Mouse (Mus musculus) small intestine, adult 2 months (tissue): ENCODE data around the gene Mpv17l2. TPM values are rescaled to one million over a fixed set of nuclear protein-coding genes. Genes with fewer than 3 reads are reported as not detected.

Experiments
- H3K27ac ChIP-seq: fragments of 200-500 bp; 2 replicates; pipeline ENCODE4 v1.5.1; 2012; ENCODE audit warnings: low read depth, low read length, control low read depth, inconsistent platforms; ENCODE audit not compliant: insufficient read depth
- H3K27me3 ChIP-seq: fragments of 200-500 bp; 2 replicates; pipeline ENCODE4 v1.6.1; 2012; ENCODE audit warnings: mild to moderate bottlenecking, moderate library complexity, low read length, inconsistent platforms; ENCODE audit not compliant: control insufficient read depth, insufficient read depth
- H3K36me3 ChIP-seq: fragments of 200-500 bp; 2 replicates; pipeline ENCODE4 v1.6.1; 2012; ENCODE audit warnings: mild to moderate bottlenecking, low read length, control low read depth, inconsistent platforms; ENCODE audit not compliant: control insufficient read depth, insufficient read depth
- H3K4me1 ChIP-seq: fragments of 200-500 bp; 2 replicates; pipeline ENCODE4 v1.6.1; 2012; ENCODE audit warnings: low read length, inconsistent platforms, mixed read lengths; ENCODE audit not compliant: control insufficient read depth, insufficient read depth, insufficient read length
- H3K4me3 ChIP-seq: fragments of 200-500 bp; 2 replicates; pipeline ENCODE4 v1.5.1; 2012; ENCODE audit warnings: low read depth, mild to moderate bottlenecking, control low read depth, inconsistent platforms, low read length, moderate library complexity
- CTCF ChIP-seq: fragments of 200-500 bp; IDR thresholded peaks from 2 replicates; pipeline ENCODE4 v1.5.1; 2012; ENCODE audit warnings: low read depth, mild to moderate bottlenecking, control low read depth, inconsistent platforms, low read length, moderate library complexity, mixed read lengths; ENCODE audit not compliant: insufficient replicate concordance, insufficient read length; ENCODE audit errors: extremely low read depth
- POLR2A ChIP-seq: fragments of 200-500 bp; IDR thresholded peaks from 2 replicates; pipeline ENCODE4 v1.6.1; 2012; ENCODE audit warnings: low read depth, mild to moderate bottlenecking, control low read depth, inconsistent platforms, low read length, moderate library complexity
- WGBS: fragments of 180-500 bp; shearing (Covaris S2); methylation state at CpG from one replicate; pipeline ENCODE4 v1.1.7; 2018; 5-methylcytosine and 5-hydroxymethylcytosine counted together
- polyA plus RNA-seq: library from polyadenylated mRNA; depleted of rRNA; stranded (reverse); fragments of >200 nt; gene quantifications from 2 replicates; pipeline ENCODE4 v1.2.3, GENCODE M21; 2012

Mpv17l2 gene
- polyA plus RNA-seq, 1 experiment, result 190 TPM

- Histone ChIP-seq H3K4me3 (peak overlapping the region; percentile 39), H3K27me3 (peaks cover 3% of the 10 kb centered on the region; the same call in 1 of the 2 replicates), H3K4me1 (peaks cover 6% of the 10 kb centered on the region; the same call in 1 of the 2 replicates), H3K36me3 (no peaks in the 10 kb centered on the region), H3K27ac (no peak overlapping the region)
- 3% methylated on average over 34 of the region's 34 CpGs for whole genome bisulfite sequencing
- TF ChIP-seq POLR2A, result no peak
- peak; percentile 46; the same call in 1 of the 2 replicates for TF ChIP-seq CTCF
Measured at GRCm38 (mm10) chr8:70729808-70730475, 30.8 kb downstream of the Mpv17l2 start.

DNA sequence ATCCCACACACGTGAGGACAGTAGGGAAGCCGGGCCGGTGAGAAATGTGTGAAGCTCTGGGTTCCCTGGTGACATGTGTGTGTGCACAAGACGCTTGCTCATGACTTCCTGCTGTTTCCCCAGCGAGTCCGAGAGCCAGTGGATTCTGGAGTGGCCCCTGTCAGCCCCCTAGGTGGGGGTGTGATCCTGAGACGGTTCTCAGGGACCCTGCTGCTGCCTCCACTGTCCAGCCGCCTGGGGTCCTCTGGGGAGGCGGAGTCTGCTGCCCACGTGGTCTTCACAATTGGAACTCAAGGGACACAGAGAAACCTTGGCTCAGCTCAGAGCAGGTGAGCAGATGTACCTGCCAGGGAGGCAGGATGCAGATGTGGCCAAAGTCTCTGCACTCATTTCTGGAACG lies 34.0 kb downstream of the Mpv17l2 start:
- 47% methylated on average over 11 of the region's 11 CpGs for WGBS
- peaks cover 6% of the 10 kb centered on the region; the same call in 1 of the 2 replicates for H3K4me1 ChIP-seq
- H3K36me3 ChIP-seq, result no peaks in the 10 kb centered on the region
- H3K27me3 ChIP-seq, result peaks cover 3% of the 10 kb centered on the region; the same call in 1 of the 2 replicates
- TF ChIP-seq CTCF (no peak), POLR2A (no peak)
- H3K4me3 ChIP-seq, result no peak overlapping the region
- H3K27ac ChIP-seq, result no peak overlapping the region

DNA sequence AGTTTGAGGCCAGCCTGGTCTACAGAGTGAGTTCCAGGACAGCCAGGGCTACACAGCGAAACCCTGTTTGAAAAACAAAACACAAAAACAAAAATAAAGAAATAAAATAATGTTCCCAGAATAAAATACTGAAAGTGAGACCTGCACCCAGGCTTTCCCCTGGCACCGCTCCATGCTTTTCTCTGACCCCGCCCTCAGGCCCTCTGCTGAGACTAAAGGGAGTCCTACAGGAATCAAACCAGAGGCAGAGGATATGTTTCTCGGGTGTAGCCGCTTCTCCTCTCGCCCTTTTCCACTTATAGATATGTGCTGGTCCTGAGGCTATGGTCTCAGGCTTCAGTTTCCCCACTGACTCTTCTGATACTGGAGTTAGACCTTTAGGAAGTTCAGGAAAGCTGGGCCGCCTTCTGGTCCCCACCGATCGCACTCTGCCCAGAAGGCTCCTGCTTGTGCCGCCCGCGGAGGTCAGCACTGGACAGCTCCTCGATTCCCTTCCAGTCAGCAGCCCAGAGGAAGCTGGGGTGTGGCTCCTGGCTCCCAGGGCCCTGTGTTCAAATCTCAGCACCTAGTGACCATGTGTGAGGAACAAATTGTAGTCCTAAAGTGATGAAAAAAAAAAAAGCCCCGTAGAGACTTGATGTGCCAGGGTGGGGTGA lies 34.8 kb downstream of the Mpv17l2 start:
- 23% methylated on average over 14 of the region's 14 CpGs for WGBS
- no peak overlapping the region for H3K27ac ChIP-seq
- H3K4me3 ChIP-seq, result no peak overlapping the region
- TF ChIP-seq POLR2A (no peak), CTCF (no peak)
- no peaks in the 10 kb centered on the region for H3K36me3 ChIP-seq
- peaks cover 3% of the 10 kb centered on the region; the same call in 1 of the 2 replicates for H3K27me3 ChIP-seq
- peaks cover 6% of the 10 kb centered on the region; the same call in 1 of the 2 replicates for H3K4me1 ChIP-seq

DNA sequence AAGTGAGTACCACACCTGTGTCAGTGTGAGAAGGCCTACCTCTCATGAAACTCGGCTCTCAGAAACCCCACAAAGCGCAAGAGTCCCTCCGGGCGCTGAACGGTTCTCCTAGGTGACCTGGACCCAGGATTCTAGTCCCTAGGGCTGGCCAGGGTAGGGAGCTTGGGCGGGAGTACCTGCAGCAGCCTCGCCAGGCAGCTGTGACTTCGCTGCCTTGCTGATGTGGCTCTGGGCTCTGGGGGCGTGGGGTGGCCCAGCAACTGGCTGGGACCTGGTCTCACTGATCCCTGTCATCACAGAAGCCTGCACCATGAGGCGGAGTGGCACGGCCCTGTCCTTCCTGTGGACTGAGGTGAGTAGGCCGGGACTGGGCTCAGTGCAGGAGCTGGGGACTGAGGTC lies 36.5 kb downstream of the Mpv17l2 start:
- Histone ChIP-seq H3K4me1 (peaks cover 4% of the 10 kb centered on the region; the same call in 1 of the 2 replicates), H3K27ac (no peak overlapping the region), H3K27me3 (peaks cover 3% of the 10 kb centered on the region; the same call in 1 of the 2 replicates), H3K36me3 (no peaks in the 10 kb centered on the region), H3K4me3 (no peak overlapping the region)
- WGBS, result 83% methylated on average over 12 of the region's 12 CpGs
- no peak for TF ChIP-seq CTCF
- no peak for TF ChIP-seq POLR2A

DNA sequence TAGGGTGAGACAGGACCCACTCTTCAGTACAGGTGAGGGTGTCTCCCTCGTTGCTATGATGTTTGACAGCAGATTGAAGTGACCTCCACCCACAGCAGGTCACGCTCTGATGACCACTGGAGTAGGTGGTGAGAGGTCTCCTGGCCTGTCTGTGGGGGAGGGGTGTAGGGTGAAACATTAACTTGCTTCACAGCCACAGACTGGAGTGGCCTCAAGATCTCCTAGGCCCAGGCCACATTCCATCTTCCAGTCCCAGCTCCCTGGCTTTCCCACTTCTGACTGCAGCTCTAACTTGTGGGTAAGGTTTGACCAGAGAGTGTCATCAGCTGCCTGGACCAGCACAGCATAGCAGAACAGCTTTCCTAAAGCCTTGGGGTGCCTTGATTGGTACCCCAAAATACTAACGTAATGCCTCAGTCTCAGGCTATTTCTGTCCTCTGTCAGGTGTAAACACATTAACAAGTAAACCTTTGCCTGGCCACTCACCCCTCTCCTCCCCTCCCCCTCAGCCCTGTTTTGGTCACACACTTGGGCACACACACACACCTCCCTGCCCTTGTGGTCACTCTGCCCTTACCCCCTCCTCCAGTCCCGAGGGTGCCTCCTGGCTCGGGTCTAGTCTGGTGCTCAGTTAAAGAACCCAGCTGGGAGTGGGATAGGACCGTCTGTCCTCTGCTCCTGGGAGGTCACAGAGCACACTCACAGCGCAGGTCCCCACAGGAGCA lies 37.1 kb downstream of the Mpv17l2 start, which contains the start of gene Pde4c:
TSS of gene Pde4c (plus strand) at position 235 of the 725 bp plus-strand sequence.
- H3K27me3 ChIP-seq, result peaks cover 3% of the 10 kb centered on the region; the same call in 1 of the 2 replicates
- no peak for TF ChIP-seq CTCF
- TF ChIP-seq POLR2A, result no peak
- WGBS, result 65% methylated on average over 7 of the region's 7 CpGs

DNA sequence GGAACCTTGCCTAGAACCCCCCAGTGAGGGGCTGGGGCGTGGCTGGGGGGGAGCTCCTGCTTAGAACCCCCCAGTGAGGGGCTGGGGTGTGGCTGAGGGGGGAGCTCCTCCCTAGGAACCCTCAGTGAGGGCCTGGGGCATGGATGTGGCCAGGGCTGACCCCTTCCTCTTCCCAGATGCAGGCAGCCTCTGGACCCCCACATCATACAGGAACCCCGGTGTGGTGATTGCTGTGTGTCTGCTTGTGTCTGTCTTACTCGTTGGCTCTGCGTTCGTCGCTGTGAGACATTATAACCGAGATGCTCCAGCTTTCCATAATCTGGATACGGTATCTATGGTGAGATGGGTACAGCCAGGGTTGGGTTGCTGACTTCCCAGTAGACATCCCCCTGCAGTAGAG lies 39.1 kb downstream of the Mpv17l2 start:
- no peak overlapping the region for H3K4me3 ChIP-seq
- H3K36me3 ChIP-seq, result no peaks in the 10 kb centered on the region
- 95% methylated on average over 8 of the region's 8 CpGs for WGBS
- TF ChIP-seq CTCF, result no peak
- no peak for TF ChIP-seq POLR2A
- H3K4me1 ChIP-seq, result peaks cover 6% of the 10 kb centered on the region
- H3K27ac ChIP-seq, result no peak overlapping the region
- peaks cover under 1% of the 10 kb centered on the region; the same call in 1 of the 2 replicates for H3K27me3 ChIP-seq

More for the DNA sequence above, 37.1 kb downstream of the Mpv17l2 start, which contains the start of gene Pde4c:
- H3K27ac ChIP-seq, result no peak within 1 kb of the TSS
- H3K4me1 ChIP-seq, result peaks cover 4% of the 10 kb centered on the region; the same call in 1 of the 2 replicates
- no peak within 1 kb of the TSS for H3K4me3 ChIP-seq
- no peaks in the 10 kb centered on the region for H3K36me3 ChIP-seq

GRCm38 (mm10) chr8:70720739-70721138 lies 40.0 kb downstream of the Mpv17l2 start:
- H3K4me3 ChIP-seq, result no peak overlapping the region
- peaks cover 6% of the 10 kb centered on the region for H3K4me1 ChIP-seq
- WGBS, result 6% methylated on average over 3 of the region's 3 CpGs
- no peak for TF ChIP-seq POLR2A
- TF ChIP-seq CTCF, result peak; percentile 83; the same call in 1 of the 2 replicates
- no peak overlapping the region for H3K27ac ChIP-seq
- H3K36me3 ChIP-seq, result no peaks in the 10 kb centered on the region
- H3K27me3 ChIP-seq, result no peaks in the 10 kb centered on the region
